Mouse (Mus musculus) kidney, embryonic 14.5 days (tissue): Measurements from ENCODE around the gene Ube2s. TPM values are rescaled to one million over a fixed set of nuclear protein-coding genes. Genes with fewer than 3 reads are reported as not detected.

Experiments used
- ATAC-seq: fragments of 200-750 bp; cut with Nextera tagmentation; 2 replicates; pipeline ENCODE4 v1.8.0; 2017; ENCODE audit warnings: moderate number of reproducible peaks, mild to moderate bottlenecking, moderate TSS enrichment, moderate library complexity; ENCODE audit not compliant: low FRiP score, low TSS enrichment
- H3K27ac ChIP-seq: fragments of 300-500 bp; sonication (generic); 2 replicates; pipeline ENCODE4 v1.5.1; 2014; ENCODE audit warnings: low read depth, mild to moderate bottlenecking, low read length, moderate library complexity, mixed read lengths
- H3K27me3 ChIP-seq: fragments of 300-500 bp; sonication (generic); 2 replicates; pipeline ENCODE4 v1.6.1; 2014; ENCODE audit warnings: mild to moderate bottlenecking, low read length; ENCODE audit not compliant: control insufficient read depth, insufficient read depth
- H3K36me3 ChIP-seq: fragments of 300-500 bp; sonication (generic); 2 replicates; pipeline ENCODE4 v1.6.1; 2014; ENCODE audit warnings: low read length, mixed read lengths; ENCODE audit not compliant: control insufficient read depth, insufficient read depth
- H3K4me1 ChIP-seq: fragments of 300-500 bp; sonication (generic); 2 replicates; pipeline ENCODE4 v1.6.1; 2014; ENCODE audit warnings: low read length, mixed read lengths; ENCODE audit not compliant: control insufficient read depth, insufficient read depth
- H3K4me2 ChIP-seq: fragments of 300-500 bp; sonication (generic); replicated peaks from 2 replicates; pipeline ENCODE4 v1.6.1; 2014; ENCODE audit warnings: low read depth, mild to moderate bottlenecking, low read length
- H3K4me3 ChIP-seq: fragments of 300-500 bp; sonication (generic); 2 replicates; pipeline ENCODE4 v1.5.1; 2014; ENCODE audit warnings: mild to moderate bottlenecking, low read length
- H3K9ac ChIP-seq: fragments of 300-500 bp; sonication (generic); 2 replicates; pipeline ENCODE4 v1.6.1; 2014; ENCODE audit warnings: low read depth, mild to moderate bottlenecking, low read length, moderate library complexity
- H3K9me3 ChIP-seq: fragments of 300-500 bp; sonication (generic); 2 replicates; pipeline ENCODE4 v1.6.1; 2016; ENCODE audit warnings: low read length; ENCODE audit not compliant: control insufficient read depth
- WGBS: fragments of 180-500 bp; shearing (Covaris S2); extraction: QIAGEN DNeasy Blood & Tissue Kit; methylation state at CpG from one replicate; pipeline ENCODE4 v1.1.7; 2014; 5-methylcytosine and 5-hydroxymethylcytosine counted together
- polyA plus RNA-seq: library from polyadenylated mRNA; unstranded; fragments of >200 nt; fragmentation: Nextera tagmentation; extraction: Ambion mirVana; gene quantifications from 2 replicates; pipeline ENCODE4 v1.2.1, GENCODE M21; 2014

The Ube2s gene
- polyA plus RNA-seq, 1 experiment from 2014 or later = 465 TPM

- Histone ChIP-seq H3K9me3 (no peaks in the 10 kb centered on the region), H3K4me2 (no peak overlapping the region), H3K27ac (no peak overlapping the region), H3K9ac (no peak overlapping the region), H3K27me3 (no peaks in the 10 kb centered on the region), H3K4me3 (no peak overlapping the region), H3K36me3 (peaks cover 25% of the 10 kb centered on the region), H3K4me1 (peaks cover 13% of the 10 kb centered on the region; the same call in 1 of the 2 replicates)
- 77% methylated on average over 9 of the region's 9 CpGs for WGBS
- ATAC-seq = no peak
Observed at GRCm38 (mm10) chr7:4747156-4747899, 65.1 kb downstream of the Ube2s start.

GRCm38 (mm10) chr7:4746326-4746980 is 65.9 kb downstream of the Ube2s start:
- H3K36me3 ChIP-seq = peaks cover 29% of the 10 kb centered on the region
- WGBS = 91% methylated on average over 22 of the region's 22 CpGs
- no peak overlapping the region for H3K4me3 ChIP-seq
- peaks cover 16% of the 10 kb centered on the region for H3K4me1 ChIP-seq
- H3K27ac ChIP-seq = no peak overlapping the region
- no peak overlapping the region for H3K4me2 ChIP-seq
- H3K9me3 ChIP-seq = no peaks in the 10 kb centered on the region
- no peak for ATAC-seq
- no peaks in the 10 kb centered on the region for H3K27me3 ChIP-seq
- no peak overlapping the region for H3K9ac ChIP-seq

- no peak overlapping the region for H3K27ac ChIP-seq
- H3K9ac ChIP-seq = no peak overlapping the region
- no peak overlapping the region for H3K4me2 ChIP-seq
- H3K9me3 ChIP-seq = no peaks in the 10 kb centered on the region
- H3K4me3 ChIP-seq = no peak overlapping the region
- H3K36me3 ChIP-seq = peaks cover 29% of the 10 kb centered on the region
- no peak for ATAC-seq
- 97% methylated on average over 6 of the region's 6 CpGs for WGBS
- no peaks in the 10 kb centered on the region for H3K27me3 ChIP-seq
- H3K4me1 ChIP-seq = peaks cover 21% of the 10 kb centered on the region
Observed at GRCm38 (mm10) chr7:4744886-4745285, 67.5 kb downstream of the Ube2s start.

Other genes starting within 250 kb of the Ube2s start
- gene Ptprh, start 208.5 kb downstream of the Ube2s start, polyA plus RNA-seq = 0.09 TPM in 1 of 2 replicates, not detected in the other
- gene Tmem86b, start 181.2 kb downstream of the Ube2s start, polyA plus RNA-seq = 1.0 and 1.4 TPM in 2 replicates
- gene Ppp6r1, start 153.6 kb downstream of the Ube2s start, polyA plus RNA-seq = 8.3 and 10.2 TPM in 2 replicates
- gene Hspbp1, start 127.5 kb downstream of the Ube2s start, polyA plus RNA-seq = 113 and 140 TPM in 2 replicates
- 1.9 and 3.0 TPM in 2 replicates for gene Brsk1, start 122.0 kb downstream of the Ube2s start, polyA plus RNA-seq
- 0.14 TPM in 1 of 2 replicates, not detected in the other for gene Tmem150b, start 87.3 kb downstream of the Ube2s start, polyA plus RNA-seq
- 59.3 and 69.2 TPM in 2 replicates for gene Kmt5c, start 72.5 kb downstream of the Ube2s start, polyA plus RNA-seq
- 47.1 and 62.7 TPM in 2 replicates for gene Cox6b2, start 59.5 kb downstream of the Ube2s start, polyA plus RNA-seq
- not detected in 2 replicates for gene Fam71e2, start 41.3 kb downstream of the Ube2s start, polyA plus RNA-seq
- gene Il11, start 29.7 kb downstream of the Ube2s start, polyA plus RNA-seq = 0.31 TPM in 1 of 2 replicates, not detected in the other
- 0.63 TPM in 1 of 2 replicates, not detected in the other for gene Tmem190, start 29.7 kb downstream of the Ube2s start, polyA plus RNA-seq
- gene Tmem238, start 22.9 kb downstream of the Ube2s start, polyA plus RNA-seq = 6.9 and 8.2 TPM in 2 replicates
- gene Rpl28, start 19.7 kb downstream of the Ube2s start, polyA plus RNA-seq = 251 and 292 TPM in 2 replicates
- 0.89 and 1.1 TPM in 2 replicates for gene Shisa7, start 32.1 kb upstream of the Ube2s start, polyA plus RNA-seq
- 4.5 and 8.3 TPM in 2 replicates for gene Isoc2b, start 57.7 kb upstream of the Ube2s start, polyA plus RNA-seq
- gene Isoc2a, start 64.6 kb upstream of the Ube2s start, polyA plus RNA-seq = 0.95 and 1.3 TPM in 2 replicates
- gene Gm36210, start 93.9 kb upstream of the Ube2s start, polyA plus RNA-seq = 0.22 TPM in 1 of 2 replicates, not detected in the other
- gene Zfp628, start 102.6 kb upstream of the Ube2s start, polyA plus RNA-seq = 4.5 and 5.2 TPM in 2 replicates
- 3.1 and 3.6 TPM in 2 replicates for gene Nat14, start 109.4 kb upstream of the Ube2s start, polyA plus RNA-seq
- gene Ssc5d, start 113.2 kb upstream of the Ube2s start, polyA plus RNA-seq = 1.1 and 2.5 TPM in 2 replicates
- 0.43 TPM in 1 of 2 replicates, not detected in the other for gene Sbk2, start 151.8 kb upstream of the Ube2s start, polyA plus RNA-seq
- gene Sbk3, start 158.6 kb upstream of the Ube2s start, polyA plus RNA-seq = 0.06 TPM in 1 of 2 replicates, not detected in the other
- gene Zfp579, start 183.6 kb upstream of the Ube2s start, polyA plus RNA-seq = 36.6 and 41.6 TPM in 2 replicates
- gene Zfp524, start 201.8 kb upstream of the Ube2s start, polyA plus RNA-seq = 11.7 and 12.3 TPM in 2 replicates
- gene Fiz1, start 202.1 kb upstream of the Ube2s start, polyA plus RNA-seq = 46.5 and 48.6 TPM in 2 replicates
- gene Gm44973, start 202.9 kb upstream of the Ube2s start, polyA plus RNA-seq = 1.1 and 3.4 TPM in 2 replicates
- gene Zfp865, start 207.8 kb upstream of the Ube2s start, polyA plus RNA-seq = 9.9 and 10.0 TPM in 2 replicates
- 23.2 and 25.5 TPM in 2 replicates for gene Ccdc106, start 208.0 kb upstream of the Ube2s start, polyA plus RNA-seq
- not detected in 2 replicates for gene 4632433K11Rik, start 221.5 kb upstream of the Ube2s start, polyA plus RNA-seq
- gene Zfp784, start 225.9 kb upstream of the Ube2s start, polyA plus RNA-seq = 3.8 and 5.0 TPM in 2 replicates
- 43.6 and 56.2 TPM in 2 replicates for gene Zfp580, start 238.9 kb upstream of the Ube2s start, polyA plus RNA-seq
- gene U2af2, start 249.6 kb upstream of the Ube2s start, polyA plus RNA-seq = 120 and 148 TPM in 2 replicates